Mouse (Mus musculus): Measurements from ENCODE around the gene Klhdc8b. TPM values are rescaled to one million over a fixed set of nuclear protein-coding genes. Genes with fewer than 3 reads are reported as not detected.

Klhdc8b gene
- polyA plus RNA-seq, 1 experiment from 2014 or later, result 65.5 TPM

- 81% methylated on average over 11 of the region's 11 CpGs for WGBS
- Histone ChIP-seq H3K9me3 (no peaks in the 10 kb centered on the region), H3K36me3 (no peaks in the 10 kb centered on the region), H3K27me3 (replicated peaks) (no peaks in the 10 kb centered on the region), H3K27ac (no peak overlapping the region), H3K4me1 (peaks cover 8% of the 10 kb centered on the region; the same call in 1 of the 2 replicates), H3K4me2 (no peak overlapping the region), H3K9ac (no peak overlapping the region), H3K4me3 (replicated peaks) (no peak overlapping the region)
- no peak for ATAC-seq (ENCODE audit: insufficient read depth, low FRiP score, low read depth)
Measured at GRCm38 (mm10) chr9:108441236-108441919, 20.0 kb downstream of the Klhdc8b start.

DNA sequence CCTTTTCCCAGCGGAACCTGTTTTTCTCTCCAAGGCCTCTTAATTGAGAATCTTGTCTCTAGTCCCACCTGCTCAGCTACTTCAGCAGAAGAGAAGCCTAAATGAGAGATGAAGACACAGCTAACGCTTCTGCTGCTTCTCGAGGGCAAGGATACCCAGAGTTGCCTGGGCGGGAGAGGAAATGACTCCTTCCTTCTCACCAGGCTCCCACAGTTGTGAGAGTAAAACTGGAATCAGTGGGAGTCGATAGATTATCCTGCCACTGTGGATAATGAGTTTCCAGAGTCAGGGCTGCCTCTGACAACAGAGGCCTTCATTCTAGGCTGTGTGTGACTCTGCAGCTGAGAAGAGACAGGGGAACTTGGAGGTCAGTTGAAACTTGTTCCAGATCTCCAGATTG lies 20.9 kb downstream of the Klhdc8b start:
- WGBS, result 73% methylated on average over 5 of the region's 5 CpGs
- H3K4me3 ChIP-seq (replicated peaks), result no peak overlapping the region

GRCm38 (mm10) chr9:108439176-108439575 lies 22.2 kb downstream of the Klhdc8b start:
- H3K27me3 ChIP-seq (replicated peaks), result no peaks in the 10 kb centered on the region
- H3K27ac ChIP-seq, result no peak overlapping the region
- H3K9me3 ChIP-seq, result no peaks in the 10 kb centered on the region
- no peaks in the 10 kb centered on the region for H3K36me3 ChIP-seq
- no peak for ATAC-seq (ENCODE audit: insufficient read depth, low FRiP score, low read depth)
- peaks cover 2% of the 10 kb centered on the region; the same call in 1 of the 2 replicates for H3K4me1 ChIP-seq
- WGBS, result 71% methylated on average over 6 of the region's 6 CpGs
- H3K4me3 ChIP-seq (replicated peaks), result no peak overlapping the region
- H3K4me2 ChIP-seq, result no peak overlapping the region
- H3K9ac ChIP-seq, result no peak overlapping the region

More for the DNA sequence above, 20.9 kb downstream of the Klhdc8b start:
- Histone ChIP-seq H3K9me3 (no peaks in the 10 kb centered on the region), H3K4me2 (no peak overlapping the region), H3K4me1 (peaks cover 5% of the 10 kb centered on the region; the same call in 1 of the 2 replicates), H3K27ac (0 out of 2 replicates have a peak overlapping the region, but pooled peaks have one; percentile 0), H3K9ac (no peak overlapping the region), H3K27me3 (replicated peaks) (no peaks in the 10 kb centered on the region), H3K36me3 (no peaks in the 10 kb centered on the region)
- ATAC-seq (ENCODE audit: insufficient read depth, low FRiP score, low read depth), result no peak

GRCm38 (mm10) chr9:108436182-108436581 lies 25.2 kb downstream of the Klhdc8b start, which contains the start of gene BC048562:
BC048562 (plus strand) TSS chr9:108436482.
- no peak within 1 kb of the TSS for H3K27ac ChIP-seq
- 62% methylated on average over 3 of the region's 3 CpGs for WGBS
- ATAC-seq (ENCODE audit: insufficient read depth, low FRiP score, low read depth), result no peak

DNA sequence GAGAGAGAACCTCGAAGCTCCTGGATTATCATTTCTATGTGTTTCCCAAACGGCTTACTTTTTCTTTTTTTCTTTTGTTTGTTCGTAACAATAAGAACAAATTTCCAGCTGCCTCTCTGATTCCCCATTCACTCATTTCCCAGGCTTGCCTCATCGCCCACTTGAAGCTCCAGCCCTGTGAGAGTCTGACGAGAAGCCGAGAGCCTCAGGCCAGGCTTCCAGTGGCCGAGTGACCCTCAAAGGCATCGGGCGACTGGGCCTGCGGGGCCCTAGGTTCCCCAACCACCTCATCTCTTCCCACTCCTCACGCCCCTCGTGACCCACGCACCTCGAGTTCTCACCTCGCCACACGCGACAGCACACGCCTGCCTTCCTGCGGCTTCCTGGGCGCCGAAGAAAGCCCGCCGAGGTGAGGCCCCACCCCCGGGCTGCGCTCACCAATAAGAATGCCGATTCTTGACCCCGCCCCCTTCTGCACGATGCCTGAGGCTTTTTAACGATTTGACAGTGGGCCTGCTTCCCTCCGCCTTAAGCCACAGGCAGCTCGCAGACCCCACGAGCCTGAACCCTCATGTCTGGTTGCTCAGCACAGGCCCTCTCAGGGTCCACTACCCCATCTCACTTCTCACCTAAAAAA lies 29.8 kb downstream of the Klhdc8b start:
- no peaks in the 10 kb centered on the region for H3K9me3 ChIP-seq
- no peaks in the 10 kb centered on the region for H3K27me3 ChIP-seq (replicated peaks)
- H3K4me2 ChIP-seq, result peak overlapping the region; percentile 56
- no peak for ATAC-seq (ENCODE audit: insufficient read depth, low FRiP score, low read depth)
- H3K36me3 ChIP-seq, result no peaks in the 10 kb centered on the region
- no peak overlapping the region for H3K9ac ChIP-seq
- H3K27ac ChIP-seq, result no peak overlapping the region
- no peaks in the 10 kb centered on the region for H3K4me1 ChIP-seq
- H3K4me3 ChIP-seq (replicated peaks), result peak overlapping the region; percentile 33
- 50% methylated on average over 32 of the region's 32 CpGs for WGBS

More at GRCm38 (mm10) chr9:108436182-108436581, 25.2 kb downstream of the Klhdc8b start, which contains the start of gene BC048562:
- no peaks in the 10 kb centered on the region for H3K27me3 ChIP-seq (replicated peaks)
- H3K9me3 ChIP-seq, result no peaks in the 10 kb centered on the region
- H3K4me1 ChIP-seq, result peaks cover 2% of the 10 kb centered on the region; the same call in 1 of the 2 replicates
- H3K4me2 ChIP-seq, result no peak within 1 kb of the TSS
- H3K4me3 ChIP-seq (replicated peaks), result no peak within 1 kb of the TSS
- no peak within 1 kb of the TSS for H3K9ac ChIP-seq
- no peaks in the 10 kb centered on the region for H3K36me3 ChIP-seq

DNA sequence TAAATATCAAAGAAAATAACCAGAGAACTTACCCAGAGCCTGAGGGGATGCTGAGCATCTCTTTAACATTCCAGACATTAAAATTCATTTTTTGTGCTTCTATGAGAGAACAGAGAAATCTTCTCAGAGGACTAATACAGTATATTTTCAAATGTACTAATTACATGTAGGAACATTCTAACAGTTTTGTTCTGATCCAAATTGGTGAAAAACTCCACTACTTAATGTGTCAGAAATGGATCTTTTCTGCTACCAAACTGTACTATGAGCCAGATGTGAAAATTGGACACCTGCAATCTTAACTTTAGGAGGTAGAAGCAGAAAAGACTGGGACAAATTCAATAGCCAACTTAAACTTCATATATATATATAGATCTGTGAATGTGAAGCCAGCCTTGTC lies 33.0 kb downstream of the Klhdc8b start, which contains the start of gene Ccdc36:
Gene Ccdc36, minus strand, starts transcription at position 101 of the 400 bp plus-strand sequence.
- no peak within 1 kb of the TSS for H3K4me3 ChIP-seq (replicated peaks)
- no peak within 1 kb of the TSS for H3K9ac ChIP-seq
- H3K27me3 ChIP-seq (replicated peaks), result no peaks in the 10 kb centered on the region
- ATAC-seq (ENCODE audit: insufficient read depth, low FRiP score, low read depth), result no peak
- H3K27ac ChIP-seq, result no peak within 1 kb of the TSS
- H3K9me3 ChIP-seq, result no peaks in the 10 kb centered on the region
- no peaks in the 10 kb centered on the region for H3K4me1 ChIP-seq
- H3K4me2 ChIP-seq, result no peak within 1 kb of the TSS
- no peaks in the 10 kb centered on the region for H3K36me3 ChIP-seq

GRCm38 (mm10) chr9:108412221-108412620 lies 49.2 kb downstream of the Klhdc8b start:
- H3K4me2 ChIP-seq, result no peak overlapping the region
- WGBS, result 82% methylated on average over 1 of the region's 1 CpGs
- no peak for ATAC-seq (ENCODE audit: insufficient read depth, low FRiP score, low read depth)
- no peaks in the 10 kb centered on the region for H3K36me3 ChIP-seq
- H3K4me1 ChIP-seq, result no peaks in the 10 kb centered on the region
- H3K4me3 ChIP-seq (replicated peaks), result no peak overlapping the region
- H3K9me3 ChIP-seq, result no peaks in the 10 kb centered on the region
- H3K9ac ChIP-seq, result no peak overlapping the region
- H3K27me3 ChIP-seq (replicated peaks), result no peaks in the 10 kb centered on the region
- H3K27ac ChIP-seq, result no peak overlapping the region

DNA sequence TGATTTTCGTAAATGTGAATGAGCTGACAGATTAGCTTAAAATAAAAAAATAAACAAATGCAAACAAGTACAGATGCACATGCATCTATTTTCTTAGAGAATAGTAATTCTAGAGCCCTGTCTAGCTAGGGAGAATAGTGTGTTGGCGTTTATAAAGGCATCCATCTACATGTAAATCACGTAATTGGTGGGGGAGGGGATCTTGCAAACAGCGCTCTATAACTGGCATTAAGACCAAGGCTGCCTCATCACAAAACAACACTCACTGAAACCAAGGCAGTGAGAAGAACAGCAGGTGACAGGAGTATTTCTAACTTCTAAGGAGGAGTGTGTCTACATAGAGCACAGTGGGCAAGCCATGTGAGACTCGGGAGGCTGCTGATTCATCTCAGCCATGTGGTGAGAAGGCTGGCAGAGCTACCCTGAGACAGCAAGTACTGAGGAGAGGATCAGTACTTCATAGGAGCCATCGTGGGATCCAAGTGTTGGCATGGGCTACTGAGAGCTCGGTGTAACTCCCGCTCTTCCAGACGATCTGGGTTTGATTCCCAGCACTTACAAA lies 49.9 kb downstream of the Klhdc8b start:
- WGBS, result 78% methylated on average over 9 of the region's 9 CpGs
- Histone ChIP-seq H3K27ac (no peak overlapping the region), H3K9me3 (no peaks in the 10 kb centered on the region), H3K9ac (no peak overlapping the region), H3K4me1 (no peaks in the 10 kb centered on the region), H3K27me3 (replicated peaks) (no peaks in the 10 kb centered on the region), H3K4me2 (no peak overlapping the region), H3K36me3 (no peaks in the 10 kb centered on the region), H3K4me3 (replicated peaks) (no peak overlapping the region)
- no peak for ATAC-seq (ENCODE audit: insufficient read depth, low FRiP score, low read depth)

DNA sequence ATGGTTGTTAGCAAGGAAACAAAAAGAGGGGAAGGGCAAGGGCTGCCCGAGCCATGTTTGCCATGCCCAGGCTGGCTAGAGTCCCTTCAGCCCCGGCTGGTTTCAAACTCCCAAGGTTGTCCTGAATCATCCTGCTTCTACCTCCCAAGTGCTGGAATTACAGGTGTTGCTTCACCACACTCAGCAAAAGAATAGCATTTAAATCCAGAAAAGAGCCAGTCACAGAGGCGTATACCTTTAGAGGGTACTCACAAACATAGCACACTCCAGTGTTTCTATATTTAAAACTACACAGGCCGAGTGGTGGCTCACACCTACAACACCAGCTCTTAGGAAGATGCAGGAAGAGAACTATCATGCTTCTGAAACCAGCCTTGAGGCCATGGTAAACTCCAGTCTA lies 51.8 kb downstream of the Klhdc8b start:
- ATAC-seq (ENCODE audit: insufficient read depth, low FRiP score, low read depth), result no peak

GRCm38 (mm10) chr9:108404451-108404850 lies 56.9 kb downstream of the Klhdc8b start:
- no peak for ATAC-seq (ENCODE audit: insufficient read depth, low FRiP score, low read depth)
- H3K9ac ChIP-seq, result no peak overlapping the region
- no peaks in the 10 kb centered on the region for H3K36me3 ChIP-seq
- no peaks in the 10 kb centered on the region for H3K9me3 ChIP-seq
- H3K4me1 ChIP-seq, result no peaks in the 10 kb centered on the region
- no peak overlapping the region for H3K27ac ChIP-seq
- H3K4me2 ChIP-seq, result no peak overlapping the region
- H3K27me3 ChIP-seq (replicated peaks), result no peaks in the 10 kb centered on the region
- no peak overlapping the region for H3K4me3 ChIP-seq (replicated peaks)
- 68% methylated on average over 8 of the region's 8 CpGs for WGBS

More for the DNA sequence above, 51.8 kb downstream of the Klhdc8b start:
- H3K4me3 ChIP-seq (replicated peaks), result no peak overlapping the region
- no peaks in the 10 kb centered on the region for H3K4me1 ChIP-seq
- H3K27me3 ChIP-seq (replicated peaks), result no peaks in the 10 kb centered on the region
- H3K27ac ChIP-seq, result no peak overlapping the region
- no peaks in the 10 kb centered on the region for H3K36me3 ChIP-seq
- H3K4me2 ChIP-seq, result no peak overlapping the region
- WGBS, result 85% methylated on average over 4 of the region's 4 CpGs
- H3K9ac ChIP-seq, result no peak overlapping the region
- H3K9me3 ChIP-seq, result no peaks in the 10 kb centered on the region

- Histone ChIP-seq H3K4me2 (no peak overlapping the region), H3K27me3 (replicated peaks) (no peaks in the 10 kb centered on the region)
- WGBS, result 80% methylated on average over 4 of the region's 4 CpGs
Measured at GRCm38 (mm10) chr9:108403081-108403480, 58.3 kb downstream of the Klhdc8b start.

More at GRCm38 (mm10) chr9:108403081-108403480, 58.3 kb downstream of the Klhdc8b start:
- Histone ChIP-seq H3K9me3 (no peaks in the 10 kb centered on the region), H3K9ac (no peak overlapping the region), H3K4me3 (replicated peaks) (no peak overlapping the region), H3K36me3 (no peaks in the 10 kb centered on the region), H3K27ac (peak overlapping the region; percentile 64; the same call in 1 of the 2 replicates), H3K4me1 (no peaks in the 10 kb centered on the region)
- no peak for ATAC-seq (ENCODE audit: insufficient read depth, low FRiP score, low read depth)
